ENCODE assay signal across 11 mouse cellular contexts in genomic region chr1:65176912-65177311, GRCm38 (mm10). TPM values are rescaled to one million over a fixed set of nuclear protein-coding genes. Genes with fewer than 3 reads are reported as not detected.
DNase-seq lines count a peak whose midpoint lies in the region; ATAC-seq and TF ChIP-seq lines count a peak whose summit lies in the region.
"Had no signal": no experiment of that assay in that cellular context is flagged by ENCODE, and none has a peak within 500 bp of the region (broad histone marks: within the 10 kb centered on the region; RNA-seq: fewer than 3 reads in every experiment).

No protein-coding gene starts in this region.

- no peak for TF ChIP-seq CTCF in gastrocnemius, adult 2 months (IDR thresholded peaks at IDR 0.05)

- H3K36me3 ChIP-seq in lung, embryonic 16.5 days (ENCODE audit: control insufficient read depth, insufficient read depth, low read length): peaks cover 2% of the 10 kb centered on the region
- peaks cover 18% of the 10 kb centered on the region for H3K36me3 ChIP-seq in limb, embryonic 14.5 days (ENCODE audit: control insufficient read depth, insufficient read depth, low read length)
- H3K36me3 ChIP-seq in neural tube, embryonic 15.5 days: peaks cover 14% of the 10 kb centered on the region

- no peak for DNase-seq in gastrocnemius, adult 2 months
- no peak for DNase-seq in gastrocnemius, postnatal 10 days
- DNase-seq in lung, postnatal 25 days (ENCODE audit: low spot score): no peak
- DNase-seq in limb, embryonic 14.5 days (ENCODE audit: low spot score): no peak
- no peak for DNase-seq in frontal cortex, postnatal 25 days (ENCODE audit: low spot score in 2 of 2)
- DNase-seq in embryo, embryonic 10.5 days (ENCODE audit: low spot score): no peak
- DNase-seq: cerebellum, adult 9-11 months had no signal

- no peak for TF ChIP-seq POLR2A in limb, embryonic 14.5 days (IDR thresholded peaks at IDR 0.05; ENCODE audit: borderline replicate concordance, extremely low read depth, insufficient read depth, insufficient read length)

- peak overlapping the region; percentile 29 for H3K4me2 ChIP-seq in lung, embryonic 16.5 days (ENCODE audit: low read depth, low read length)
- no peak overlapping the region for H3K4me2 ChIP-seq in limb, embryonic 14.5 days (replicated peaks; ENCODE audit: low read depth, low read length, severe bottlenecking)
- H3K4me2 ChIP-seq in neural tube, embryonic 15.5 days: peak overlapping the region; percentile 62

- peak overlapping the region; percentile 96 for H3K27ac ChIP-seq in gastrocnemius, adult 2 months
- no peak overlapping the region for H3K27ac ChIP-seq in lung, embryonic 16.5 days (ENCODE audit: low read length)
- no peak overlapping the region for H3K27ac ChIP-seq in limb, embryonic 14.5 days (replicated peaks; ENCODE audit: low read depth, low read length)
- no peak overlapping the region for H3K27ac ChIP-seq in neural tube, embryonic 15.5 days (replicated peaks)

- peak overlapping the region; percentile 81 for H3K4me3 ChIP-seq in gastrocnemius, adult 2 months
- H3K4me3 ChIP-seq in lung, embryonic 16.5 days (ENCODE audit: low read length): no peak overlapping the region
- H3K4me3 ChIP-seq in limb, embryonic 14.5 days (replicated peaks; ENCODE audit: low read length): peak overlapping the region; percentile 74; the same call in 1 of the 2 replicates
- no peak overlapping the region for H3K4me3 ChIP-seq in neural tube, embryonic 15.5 days (replicated peaks)

- 30% methylated on average over 5 of the region's 5 CpGs for WGBS in lung, embryonic 16.5 days
- WGBS in limb, embryonic 14.5 days: 67% methylated on average over 5 of the region's 5 CpGs
- WGBS in neural tube, embryonic 15.5 days: 81% methylated on average over 5 of the region's 5 CpGs

- ATAC-seq in lung, embryonic 16.5 days (ENCODE audit: low read depth): no peak
- no peak for ATAC-seq in limb, embryonic 14.5 days (ENCODE audit: low FRiP score, low read depth)
- no peak for ATAC-seq in neural tube, embryonic 15.5 days (ENCODE audit: low FRiP score)

- no peaks in the 10 kb centered on the region for H3K9me3 ChIP-seq in lung, embryonic 16.5 days (ENCODE audit: control insufficient read depth, low read length)
- H3K9me3 ChIP-seq in limb, embryonic 14.5 days (ENCODE audit: control insufficient read depth, low read length): no peaks in the 10 kb centered on the region
- H3K9me3 ChIP-seq in neural tube, embryonic 15.5 days (replicated peaks): no peaks in the 10 kb centered on the region

- no peak overlapping the region for H3K9ac ChIP-seq in lung, embryonic 16.5 days (ENCODE audit: low read length)
- H3K9ac ChIP-seq in limb, embryonic 14.5 days (ENCODE audit: low read depth, low read length, severe bottlenecking): no peak overlapping the region
- no peak overlapping the region for H3K9ac ChIP-seq in neural tube, embryonic 15.5 days (replicated peaks)

- H3K27me3 ChIP-seq in lung, embryonic 16.5 days (ENCODE audit: control insufficient read depth, insufficient read depth, low read depth, low read length): no peaks in the 10 kb centered on the region
- H3K27me3 ChIP-seq in limb, embryonic 14.5 days (ENCODE audit: control insufficient read depth, insufficient read depth, low read length): no peaks in the 10 kb centered on the region
- no peaks in the 10 kb centered on the region for H3K27me3 ChIP-seq in neural tube, embryonic 15.5 days (replicated peaks)
- H3K27me3 ChIP-seq: CH12.LX had no signal

- peaks cover 16% of the 10 kb centered on the region for H3K4me1 ChIP-seq in lung, embryonic 16.5 days (replicated peaks; ENCODE audit: control insufficient read depth, insufficient read depth, low read length)
- peaks cover 9% of the 10 kb centered on the region; the same call in 1 of the 2 replicates for H3K4me1 ChIP-seq in limb, embryonic 14.5 days (ENCODE audit: control insufficient read depth, insufficient read depth, low read length)
- peaks cover 37% of the 10 kb centered on the region for H3K4me1 ChIP-seq in neural tube, embryonic 15.5 days

- intact Hi-C loops in gastrocnemius, adult 2 months (cut with DNase I): loop anchor here (5.0 kb wide), 1 partner anchor 560 kb away; the partner anchor contains the start of gene Mettl21a

RNA-seq across cellular contexts. Expression of gene Idh1, which starts 9.4 kb away (rescaled TPM):
- total RNA-seq in gastrocnemius, adult 2 months (2021): 10 to 100 TPM; 22.6 to 24.8 TPM
- 10 to 100 TPM; 40.7 to 40.9 TPM for total RNA-seq in gastrocnemius, postnatal 10 days (2021)
- polyA plus RNA-seq in lung, embryonic 16.5 days (2015; fragmentation: Nextera tagmentation; extraction: Ambion mirVana): 118 and 121 TPM in 2 replicates
- polyA plus RNA-seq in limb, embryonic 14.5 days (2012; rRNA removed): 54.0 and 62.2 TPM in 2 replicates
- 128 and 137 TPM in 2 replicates for polyA plus RNA-seq in limb, embryonic 14.5 days (2014; fragmentation: Nextera tagmentation; extraction: Ambion mirVana)
- 397 and 446 TPM in 2 replicates for polyA plus RNA-seq in neural tube, embryonic 15.5 days (2015; fragmentation: Nextera tagmentation; extraction: Ambion mirVana)

RNA-seq across cellular contexts. Expression of gene Pikfyve, which starts 9.6 kb away (rescaled TPM):
- 1 to 10 TPM; 7.8 to 8.6 TPM for total RNA-seq in gastrocnemius, adult 2 months (2021)
- total RNA-seq in gastrocnemius, postnatal 10 days (2021): 10 to 100 TPM in 1 of 2 experiments, 1 to 10 TPM in 1; 8.9 to 12.7 TPM
- polyA plus RNA-seq in lung, embryonic 16.5 days (2015; fragmentation: Nextera tagmentation; extraction: Ambion mirVana): 6.6 and 8.8 TPM in 2 replicates
- 8.1 and 9.1 TPM in 2 replicates for polyA plus RNA-seq in limb, embryonic 14.5 days (2012; rRNA removed)
- 15.8 and 17.1 TPM in 2 replicates for polyA plus RNA-seq in limb, embryonic 14.5 days (2014; fragmentation: Nextera tagmentation; extraction: Ambion mirVana)
- polyA plus RNA-seq in neural tube, embryonic 15.5 days (2015; fragmentation: Nextera tagmentation; extraction: Ambion mirVana): 9.5 and 9.6 TPM in 2 replicates

RNA-seq across cellular contexts. Expression of gene D630023F18Rik, which starts 53.9 kb away (rescaled TPM):
- not detected for total RNA-seq in gastrocnemius, adult 2 months (2021)
- total RNA-seq in gastrocnemius, postnatal 10 days (2021): not detected
- 0.15 and 0.21 TPM in 2 replicates for polyA plus RNA-seq in lung, embryonic 16.5 days (2015; fragmentation: Nextera tagmentation; extraction: Ambion mirVana)
- polyA plus RNA-seq in limb, embryonic 14.5 days (2012; rRNA removed): 0.24 and 0.32 TPM in 2 replicates
- polyA plus RNA-seq in limb, embryonic 14.5 days (2014; fragmentation: Nextera tagmentation; extraction: Ambion mirVana): 0.37 and 0.44 TPM in 2 replicates
- 2.3 and 2.4 TPM in 2 replicates for polyA plus RNA-seq in neural tube, embryonic 15.5 days (2015; fragmentation: Nextera tagmentation; extraction: Ambion mirVana)

RNA-seq across cellular contexts. Expression of gene Gm28845, which starts 57.6 kb away (rescaled TPM):
- total RNA-seq in gastrocnemius, adult 2 months (2021): not detected
- total RNA-seq in gastrocnemius, postnatal 10 days (2021): not detected
- polyA plus RNA-seq in lung, embryonic 16.5 days (2015; fragmentation: Nextera tagmentation; extraction: Ambion mirVana): not detected in 2 replicates
- polyA plus RNA-seq in limb, embryonic 14.5 days (2012; rRNA removed): not detected in 2 replicates
- not detected in 2 replicates for polyA plus RNA-seq in limb, embryonic 14.5 days (2014; fragmentation: Nextera tagmentation; extraction: Ambion mirVana)
- polyA plus RNA-seq in neural tube, embryonic 15.5 days (2015; fragmentation: Nextera tagmentation; extraction: Ambion mirVana): 0.56 TPM in 1 of 2 replicates, not detected in the other
- total RNA-seq: CH12.LX had no signal
- polyA plus RNA-seq: limb, embryonic 11.5 days had no signal

Comparison
In these comparisons a context has a peak if more than half of its experiments do, and no peak if none do; other contexts are left out.
1. H3K4me3 ChIP-seq: peak in gastrocnemius, adult 2 months (single experiment) and limb, embryonic 14.5 days (single experiment); none in lung, embryonic 16.5 days (single experiment) and neural tube, embryonic 15.5 days (single experiment).